Mouse (Mus musculus) ES-E14 (cell line): Measurements from ENCODE around the gene Spam1. TPM values are rescaled to one million over a fixed set of nuclear protein-coding genes. Genes with fewer than 3 reads are reported as not detected.

ENCODE experiments used
- DNase-seq: peaks from one replicate; pipeline ENCODE4 v3.0.0-alpha.2; 2013; ENCODE audit warnings: low read depth, low spot score
- H3K27ac ChIP-seq: 2 replicates; pipeline ENCODE4 v1.5.1; 2012; ENCODE audit warnings: low read depth, mild to moderate bottlenecking, low read length, moderate library complexity, mixed read lengths; ENCODE audit not compliant: poor library complexity, insufficient read depth, severe bottlenecking
- H3K36me3 ChIP-seq: 2 replicates; pipeline ENCODE4 v1.6.1; 2012; ENCODE audit warnings: mild to moderate bottlenecking, low read length, moderate library complexity, mixed read lengths; ENCODE audit not compliant: control insufficient read depth, poor library complexity, insufficient read depth, severe bottlenecking
- H3K4me1 ChIP-seq, 2 experiments: fragments of 150-350 bp in 1 of 2; sonication (generic) in 1 of 2; 2 replicates each; pipeline ENCODE4 v1.6.1; 2012; ENCODE audit warnings: low read length in 2 of 2, mild to moderate bottlenecking in 1 of 2, mixed read lengths in 1 of 2; ENCODE audit not compliant: control insufficient read depth in 2 of 2, insufficient read depth in 2 of 2, poor library complexity in 1 of 2
- H3K4me3 ChIP-seq, 2 experiments: fragments of 150-350 bp in 1 of 2; sonication (generic) in 1 of 2; 2 replicates each; pipeline ENCODE4 v1.5.1; 2012; ENCODE audit warnings: low read length in 2 of 2, low read depth in 1 of 2, mild to moderate bottlenecking in 1 of 2, mixed read lengths in 1 of 2; ENCODE audit not compliant: insufficient read depth in 1 of 2, poor library complexity in 1 of 2, severe bottlenecking in 1 of 2
- H3K9ac ChIP-seq: 2 replicates; pipeline ENCODE4 v1.6.1; 2012; ENCODE audit warnings: low read depth, mild to moderate bottlenecking, low read length, mixed read lengths; ENCODE audit not compliant: poor library complexity, insufficient read depth, severe bottlenecking
- H3K9me3 ChIP-seq: fragments of 150-350 bp; sonication (generic); 2 replicates; pipeline ENCODE4 v1.6.1; 2012; ENCODE audit warnings: low read depth, mild to moderate bottlenecking, low read length; ENCODE audit not compliant: control insufficient read depth, insufficient read depth
- CHD2 ChIP-seq: IDR thresholded peaks from 2 replicates; pipeline ENCODE4 v1.6.1; 2014; ENCODE audit warnings: mild to moderate bottlenecking, low read depth, low read length, inconsistent platforms
- HCFC1 ChIP-seq: IDR thresholded peaks from 2 replicates; pipeline ENCODE4 v1.6.1; 2012; ENCODE audit warnings: low read length, inconsistent platforms, borderline replicate concordance; ENCODE audit not compliant: insufficient read depth
- MAFK ChIP-seq: IDR thresholded peaks from 2 replicates; pipeline ENCODE4 v1.6.1; 2014; ENCODE audit warnings: mild to moderate bottlenecking, low read depth, low read length, inconsistent platforms; ENCODE audit not compliant: insufficient read depth
- ZC3H11A ChIP-seq: IDR thresholded peaks from 2 replicates; pipeline ENCODE4 v1.6.1; 2012; ENCODE audit warnings: low read depth, mild to moderate bottlenecking, inconsistent platforms, low read length, borderline replicate concordance
- ZNF384 ChIP-seq: IDR thresholded peaks from 2 replicates; pipeline ENCODE4 v1.6.1; 2012; ENCODE audit warnings: low read depth, low read length, inconsistent platforms
- in situ Hi-C, 2 experiments: fragments of 600-800 bp; cut with MboI; formaldehyde crosslinking; loops; one replicate each; pipeline ENCODE4 v1.15.1; 2025; ENCODE audit warnings: low sequenced_read_pairs in 2 of 2, inconsistent platforms in 1 of 2; ENCODE audit not compliant: unreplicated experiment in 2 of 2
- total RNA-seq: library from RNA; depleted of rRNA; stranded (reverse); fragments of 300-350 nt; gene quantifications from 2 replicates; pipeline ENCODE4 v1.2.3, GENCODE M21; 2012; rRNA removed

The Spam1 gene
- not detected in 2 replicates for total RNA-seq

- Histone ChIP-seq H3K9me3 (no peaks in the 10 kb centered on the region), H3K4me1 (no peaks in the 10 kb centered on the region), H3K4me3 (no peak within 1 kb of the TSS), H3K36me3 (no peaks in the 10 kb centered on the region), H3K9ac (no peak within 1 kb of the TSS), H3K27ac (no peak within 1 kb of the TSS)
- TF ChIP-seq ZNF384 (no peak), MAFK (no peak), CHD2 (no peak), HCFC1 (no peak), ZC3H11A (no peak)
- in situ Hi-C loops: no loop called here
- DNase-seq: no peak
Observed at GRCm38 (mm10) chr6:24790888-24791287, at the start of gene Spam1. Gene Spam1, plus strand, starts transcription at chr6:24791188.

GRCm38 (mm10) chr6:24748029-24748428 is 43.0 kb upstream of the Spam1 start, which contains the start of gene Hyal4:
Gene Hyal4, plus strand, starts transcription at chr6:24748329.
- Histone ChIP-seq H3K4me1 (no peaks in the 10 kb centered on the region), H3K36me3 (no peaks in the 10 kb centered on the region), H3K4me3 (no peak within 1 kb of the TSS), H3K27ac (no peak within 1 kb of the TSS), H3K9ac (no peak within 1 kb of the TSS), H3K9me3 (no peaks in the 10 kb centered on the region)
- DNase-seq: no peak
- in situ Hi-C loops: no loop called here
- TF ChIP-seq ZNF384 (no peak), MAFK (no peak), ZC3H11A (no peak), CHD2 (no peak), HCFC1 (no peak)

- TF ChIP-seq HCFC1 (no peak), ZNF384 (no peak), MAFK (no peak), ZC3H11A (no peak), CHD2 (no peak)
- Histone ChIP-seq H3K9ac (no peak overlapping the region), H3K36me3 (no peaks in the 10 kb centered on the region), H3K27ac (no peak overlapping the region), H3K4me3 (no peak overlapping the region), H3K4me1 (no peaks in the 10 kb centered on the region), H3K9me3 (no peaks in the 10 kb centered on the region)
- no peak for DNase-seq
- in situ Hi-C loops: no loop called here
Observed at GRCm38 (mm10) chr6:24759281-24759680, 31.7 kb upstream of the Spam1 start.

- no peak overlapping the region for H3K4me3 ChIP-seq
- H3K36me3 ChIP-seq: no peaks in the 10 kb centered on the region
- H3K9me3 ChIP-seq: no peaks in the 10 kb centered on the region
- no peak for DNase-seq
- no peaks in the 10 kb centered on the region for H3K4me1 ChIP-seq
- TF ChIP-seq MAFK: no peak
- TF ChIP-seq HCFC1: no peak
- TF ChIP-seq ZNF384: no peak
- no peak for TF ChIP-seq CHD2
- in situ Hi-C loops: no loop called here
- H3K27ac ChIP-seq: no peak overlapping the region
- H3K9ac ChIP-seq: no peak overlapping the region
Observed at GRCm38 (mm10) chr6:24766261-24766660, 24.7 kb upstream of the Spam1 start.

- TF ChIP-seq MAFK (no peak), CHD2 (no peak), ZC3H11A (no peak), HCFC1 (no peak), ZNF384 (no peak)
- Histone ChIP-seq H3K4me3 (no peak overlapping the region), H3K4me1 (no peaks in the 10 kb centered on the region), H3K9ac (no peak overlapping the region), H3K36me3 (no peaks in the 10 kb centered on the region), H3K27ac (no peak overlapping the region), H3K9me3 (no peaks in the 10 kb centered on the region)
- in situ Hi-C loops: no loop called here
- DNase-seq: peak; percentile 44
Observed at GRCm38 (mm10) chr6:24779182-24779581, 11.8 kb upstream of the Spam1 start.
